Mouse (Mus musculus) urinary bladder, postnatal 14 days (tissue): ENCODE results near the gene Mrtfa.

Source experiments
- DNase-seq: peaks from one replicate; pipeline ENCODE4 v3.0.0; 2021; ENCODE audit warnings: low spot score

Mrtfa gene

GRCm38 (mm10) chr15:81030891-81031425 is 159.6 kb downstream of the Mrtfa start:
- no peak for DNase-seq

DNA sequence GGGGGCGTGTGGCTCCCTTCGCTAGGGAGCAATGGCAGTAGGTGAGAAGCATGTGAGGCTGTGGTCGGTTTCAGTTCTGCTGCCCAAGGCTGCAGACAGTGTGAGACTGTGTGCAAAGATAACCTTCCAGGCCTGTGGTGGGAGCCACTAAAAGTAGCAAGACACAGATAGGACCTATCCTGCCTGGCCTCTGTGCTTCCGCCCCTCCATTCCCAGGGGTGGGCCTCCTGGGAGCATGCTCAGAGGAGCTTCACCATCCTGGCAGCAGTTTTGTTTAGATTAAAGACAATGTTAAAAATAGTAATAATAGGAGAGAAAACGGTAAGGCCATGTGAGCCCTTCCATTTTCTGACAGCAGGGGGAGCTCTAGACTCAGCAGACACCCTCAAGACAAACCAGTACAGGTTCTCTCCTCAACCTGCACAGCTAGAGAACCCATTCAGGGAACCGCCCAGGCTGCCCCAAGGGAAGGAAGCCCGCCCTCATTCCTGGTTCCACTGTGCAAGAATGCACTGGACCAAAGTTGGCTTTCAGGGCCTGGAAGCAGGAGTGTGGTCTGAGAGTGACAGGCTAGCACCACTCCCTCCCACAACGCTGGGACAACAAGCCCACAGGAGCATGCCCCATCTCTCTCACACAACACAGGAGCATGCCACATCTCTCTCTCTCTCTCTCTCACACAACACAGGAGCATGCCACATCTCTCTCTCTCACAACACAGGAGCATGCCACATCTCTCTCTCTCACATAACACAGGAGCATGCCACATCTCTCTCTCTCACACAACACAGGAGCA is 163.0 kb downstream of the Mrtfa start:
- DNase-seq, result peak; percentile 80

GRCm38 (mm10) chr15:81026901-81027300 is 163.7 kb downstream of the Mrtfa start:
- no peak for DNase-seq

GRCm38 (mm10) chr15:81023842-81024241 is 166.7 kb downstream of the Mrtfa start:
- DNase-seq, result no peak

DNA sequence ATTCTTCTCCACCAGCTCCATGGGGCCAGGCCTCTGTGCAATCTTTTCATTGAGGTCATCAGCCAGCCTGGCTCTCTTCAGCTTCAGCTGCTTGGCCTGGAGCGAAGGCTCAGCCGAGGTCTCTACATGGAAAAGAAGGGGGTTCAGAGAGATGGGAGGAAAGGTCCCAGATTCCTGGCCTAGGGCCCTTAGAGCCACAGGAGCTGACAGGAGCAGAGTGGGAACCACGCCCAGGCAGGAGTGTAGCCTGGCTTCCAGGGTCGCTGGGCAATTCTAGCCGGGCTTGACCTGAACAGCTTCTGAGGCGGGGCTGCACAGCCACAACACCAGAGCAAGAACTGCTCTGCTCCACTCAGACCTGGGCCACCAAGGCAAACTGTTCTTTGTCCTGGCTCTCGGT is 168.1 kb downstream of the Mrtfa start:
- DNase-seq, result no peak

GRCm38 (mm10) chr15:81021377-81021776 is 169.2 kb downstream of the Mrtfa start:
- DNase-seq, result no peak

DNA sequence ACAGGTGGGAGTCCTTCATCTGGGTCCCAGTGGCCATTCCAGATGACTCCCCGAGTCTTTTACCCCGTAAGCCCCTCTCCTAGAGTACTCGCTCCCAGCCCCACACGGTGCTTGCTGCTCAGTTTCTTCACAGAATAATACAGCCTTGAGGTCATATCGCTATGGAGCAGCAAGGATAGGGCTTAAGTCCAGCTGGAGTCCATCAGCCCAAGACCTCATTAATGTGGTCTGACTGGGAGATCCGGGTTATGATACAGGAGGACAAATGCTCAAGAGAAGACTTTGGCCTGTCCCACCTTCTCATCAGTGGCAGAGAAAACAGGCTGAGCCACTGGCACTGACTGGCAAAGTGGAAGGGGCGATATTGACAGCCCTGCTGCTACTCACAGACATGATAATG is 173.2 kb downstream of the Mrtfa start:
- DNase-seq, result no peak

GRCm38 (mm10) chr15:81016488-81016887 is 174.1 kb downstream of the Mrtfa start:
- DNase-seq, result no peak

- DNase-seq, result peak; percentile 72
Observed at GRCm38 (mm10) chr15:81015068-81015744, 175.4 kb downstream of the Mrtfa start.

DNA sequence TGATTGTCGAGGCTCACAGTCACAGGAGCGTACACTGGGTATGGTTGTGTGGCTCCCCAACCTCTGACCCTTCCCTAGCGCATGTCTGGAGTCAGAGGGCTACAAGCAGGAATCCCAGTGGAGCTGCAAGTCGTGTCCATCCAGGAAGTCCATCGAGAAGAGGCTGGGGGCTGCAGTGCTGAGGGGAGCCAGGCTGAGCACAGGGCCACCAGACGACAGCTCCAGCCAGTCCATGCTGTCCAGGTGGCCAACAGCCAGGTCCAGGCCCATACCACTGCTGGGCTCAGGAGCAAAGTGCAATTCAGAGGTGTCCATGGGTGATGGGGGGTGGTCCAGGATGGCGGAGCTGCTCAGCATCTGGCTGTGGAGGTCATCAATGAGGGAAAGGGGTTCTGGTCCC is 177.4 kb downstream of the Mrtfa start:
- no peak for DNase-seq

- no peak for DNase-seq
Observed at GRCm38 (mm10) chr15:81012359-81012758, 178.2 kb downstream of the Mrtfa start.

DNA sequence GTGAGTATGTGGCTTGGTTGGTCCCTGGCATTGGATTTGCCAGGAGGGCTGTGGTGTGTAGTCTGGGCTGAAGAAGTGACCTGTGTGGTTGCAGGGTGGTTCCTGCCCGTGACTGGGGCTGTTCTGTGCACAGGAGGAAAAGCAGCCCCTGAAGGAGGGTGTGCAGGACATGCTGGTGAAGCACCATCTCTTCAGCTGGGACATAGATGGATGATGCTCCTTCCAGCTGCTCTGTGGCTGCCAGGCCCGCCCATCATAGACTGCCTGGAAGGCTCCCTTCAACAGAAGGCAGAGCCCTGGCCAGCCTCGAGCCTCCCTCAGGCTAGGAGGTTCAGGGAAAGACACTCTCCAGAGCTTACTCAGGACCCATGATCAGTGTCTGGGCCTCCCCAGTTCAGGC is 179.0 kb downstream of the Mrtfa start:
- DNase-seq, result no peak

- no peak for DNase-seq
Observed at GRCm38 (mm10) chr15:81010114-81010513, 180.4 kb downstream of the Mrtfa start.

DNA sequence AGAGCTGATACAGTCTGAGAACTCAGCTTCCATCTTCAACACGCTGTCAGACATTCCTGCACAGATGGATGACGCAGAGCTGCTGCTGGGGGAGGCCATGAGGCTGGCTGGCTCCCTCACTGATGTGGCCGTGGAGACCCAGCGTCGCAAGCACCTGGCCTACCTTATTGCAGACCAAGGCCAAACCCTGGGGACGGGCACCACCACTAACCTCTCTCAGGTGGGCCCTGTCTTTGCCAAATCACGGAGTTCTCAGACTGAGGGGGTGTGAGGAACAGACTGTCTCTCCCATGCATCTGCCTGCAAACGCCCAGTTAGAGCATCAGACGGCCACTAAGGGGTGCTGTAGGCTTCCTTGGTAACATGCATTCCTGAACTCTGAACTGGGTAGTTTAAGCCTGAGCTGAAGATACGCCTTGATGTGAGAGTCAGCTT is 181.9 kb downstream of the Mrtfa start:
- DNase-seq, result no peak

- no peak for DNase-seq
Observed at GRCm38 (mm10) chr15:81007905-81008304, 182.7 kb downstream of the Mrtfa start.

DNA sequence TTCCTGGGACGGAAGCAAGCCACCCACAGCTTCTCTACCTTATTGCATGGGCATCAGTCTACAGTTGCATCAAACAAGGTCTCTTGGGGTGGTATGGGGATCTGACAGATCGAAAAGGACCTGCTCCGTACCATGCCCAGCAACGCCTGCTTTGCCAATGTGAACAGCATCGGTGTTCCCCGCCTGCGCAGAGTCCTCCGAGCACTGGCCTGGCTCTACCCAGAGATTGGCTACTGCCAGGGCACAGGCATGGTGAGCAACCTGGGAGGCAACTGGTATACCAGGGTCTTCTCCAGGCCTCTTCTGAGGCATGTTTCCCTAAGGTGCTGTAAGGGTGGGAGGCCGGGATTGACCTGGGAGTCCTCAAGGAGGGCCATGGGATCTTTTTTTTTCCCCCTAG is 183.2 kb downstream of the Mrtfa start:
- DNase-seq, result no peak

GRCm38 (mm10) chr15:81006127-81006735 is 184.3 kb downstream of the Mrtfa start:
- DNase-seq, result no peak

DNA sequence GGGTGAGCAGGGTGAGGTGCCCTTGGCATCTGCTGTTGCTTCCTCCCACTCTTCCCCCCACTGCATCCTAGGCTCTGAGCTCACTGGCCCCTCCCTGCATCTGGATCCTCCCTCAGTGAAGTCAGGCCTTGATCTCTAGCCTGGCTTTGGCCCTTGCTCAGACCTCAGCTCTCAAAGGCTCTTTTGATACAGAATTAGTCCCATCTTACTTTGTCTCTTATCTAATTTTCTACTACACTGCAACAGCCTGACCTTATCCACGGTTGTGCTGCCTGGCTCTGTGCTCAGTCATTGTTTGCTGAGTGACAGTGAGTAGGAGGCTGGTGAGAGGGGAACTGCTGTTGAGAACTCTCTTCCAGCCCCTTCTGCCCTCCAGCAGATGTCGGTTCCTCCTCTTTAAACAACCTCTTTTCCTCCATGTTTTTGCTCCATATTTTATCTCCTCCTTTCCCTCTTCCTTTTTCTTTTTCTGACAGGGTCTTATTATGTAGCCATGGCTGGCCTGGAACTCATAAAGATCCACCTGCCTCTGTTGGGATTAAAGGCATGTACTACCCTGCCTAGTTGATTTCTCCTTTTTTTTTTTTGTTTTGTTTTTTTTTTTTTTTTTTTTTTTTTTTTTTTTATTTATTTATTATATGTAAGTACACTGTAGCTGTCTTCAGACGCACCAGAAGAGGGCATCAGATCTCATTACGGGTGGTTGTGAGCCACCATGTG is 190.0 kb downstream of the Mrtfa start:
- no peak for DNase-seq

GRCm38 (mm10) chr15:80997077-80997476 is 193.5 kb downstream of the Mrtfa start:
- DNase-seq, result no peak

GRCm38 (mm10) chr15:80996090-80996835 is 194.3 kb downstream of the Mrtfa start:
- no peak for DNase-seq

- DNase-seq, result no peak
Observed at GRCm38 (mm10) chr15:80994959-80995358, 195.6 kb downstream of the Mrtfa start.
